Mouse (Mus musculus): ENCODE measurements around the gene Reln.

DNA sequence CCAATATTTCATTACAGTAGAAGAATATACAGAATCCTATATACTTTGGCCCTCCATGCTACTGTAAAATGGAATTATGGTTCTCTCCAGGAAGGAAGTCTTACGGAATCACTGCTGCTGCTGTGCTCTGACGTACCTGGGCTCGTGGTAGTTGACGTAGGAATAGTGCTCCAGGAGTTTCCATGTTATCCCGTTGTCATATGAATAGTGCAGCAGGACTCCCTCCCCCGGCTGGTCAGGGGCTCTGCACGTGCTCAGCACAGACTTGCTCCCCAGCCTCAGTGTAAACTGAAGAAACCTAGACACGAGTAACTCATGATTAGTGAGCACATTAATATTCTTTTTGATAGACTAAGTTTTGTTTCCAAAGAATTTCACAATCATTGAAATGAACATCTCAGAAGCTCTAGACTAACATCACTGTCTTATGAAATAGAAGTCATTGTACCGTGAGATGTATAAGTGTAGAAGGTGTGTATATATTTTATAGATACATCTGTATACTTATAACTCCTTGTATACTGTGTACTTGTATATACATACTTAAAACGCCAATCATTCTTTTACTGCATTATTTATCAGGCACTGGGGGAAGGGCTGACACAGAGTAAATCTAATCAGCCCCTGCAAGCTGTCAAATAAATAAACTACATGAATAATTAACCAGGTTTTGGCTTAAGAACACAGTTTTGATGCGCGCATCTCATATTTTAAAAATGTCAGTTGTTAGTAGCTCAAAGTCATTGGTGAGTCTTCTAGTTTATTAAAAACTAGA lies 304.9 kb downstream of the Reln start:
- TF ChIP-seq USF1 (IDR thresholded peaks at IDR 0.05; ENCODE audit: low read depth) (no peak), MYOD1 (IDR thresholded peaks at IDR 0.05; ENCODE audit: control insufficient read depth in 1 of 3, insufficient read length in 2 of 3, low read depth in 2 of 3) (no peak), POLR2A (IDR thresholded peaks at IDR 0.05; ENCODE audit: insufficient read length, low read depth) (no peak), E2F4 (IDR thresholded peaks at IDR 0.05; ENCODE audit: insufficient read depth) (no peak), POLR2AphosphoS2 (IDR thresholded peaks at IDR 0.05; ENCODE audit: insufficient read length, low read depth) (no peak), TCF12 (IDR thresholded peaks at IDR 0.05; ENCODE audit: insufficient read depth, poor library complexity, severe bottlenecking) (no peak), MYOG (IDR thresholded peaks at IDR 0.05; ENCODE audit: control insufficient read depth in 1 of 3, insufficient read depth in 1 of 3, insufficient read length in 2 of 3, low read depth in 2 of 3) (no peak), MAX (IDR thresholded peaks at IDR 0.05; ENCODE audit: low read depth) (no peak), CEBPB (IDR thresholded peaks at IDR 0.05; ENCODE audit: insufficient read depth, poor library complexity, severe bottlenecking) (no peak), REST (IDR thresholded peaks at IDR 0.05; ENCODE audit: insufficient read depth, insufficient read length) (no peak), TCF3 (IDR thresholded peaks at IDR 0.05; ENCODE audit: insufficient read length, low read depth) (no peak), SRF (IDR thresholded peaks at IDR 0.05; ENCODE audit: control insufficient read depth, insufficient read length, low read depth) (no peak)
